Mouse (Mus musculus) embryonic facial prominence, embryonic 11.5 days (tissue): ENCODE measurements around the gene Slc35b2. TPM values are rescaled to one million over a fixed set of nuclear protein-coding genes. Genes with fewer than 3 reads are reported as not detected.

Source experiments
- ATAC-seq: fragments of 200-750 bp; cut with Nextera tagmentation; replicated peaks from 2 replicates; pipeline ENCODE4 v1.8.0; 2017; ENCODE audit warnings: low read depth; ENCODE audit not compliant: insufficient number of reproducible peaks, low FRiP score, low TSS enrichment
- DNase-seq: peaks from one replicate; pipeline ENCODE4 v3.0.0-alpha.2; 2015; ENCODE audit warnings: low spot score
- H3K27ac ChIP-seq: fragments of 300-500 bp; sonication (generic); replicated peaks from 2 replicates; pipeline ENCODE4 v1.5.1; 2014; ENCODE audit warnings: mild to moderate bottlenecking, low read depth, low read length, control low read depth
- H3K27me3 ChIP-seq: fragments of 300-500 bp; sonication (generic); 2 replicates; pipeline ENCODE4 v1.6.1; 2014; ENCODE audit warnings: mild to moderate bottlenecking, low read length, moderate library complexity, mixed read lengths; ENCODE audit not compliant: control insufficient read depth, insufficient read depth
- H3K36me3 ChIP-seq: fragments of 300-500 bp; sonication (generic); replicated peaks from 2 replicates; pipeline ENCODE4 v1.6.1; 2014; ENCODE audit warnings: low read depth, mild to moderate bottlenecking, low read length, moderate library complexity, mixed read lengths; ENCODE audit not compliant: control insufficient read depth, insufficient read depth
- H3K4me1 ChIP-seq: fragments of 300-500 bp; sonication (generic); 2 replicates; pipeline ENCODE4 v1.6.1; 2014; ENCODE audit warnings: low read length, mixed read lengths; ENCODE audit not compliant: control insufficient read depth, insufficient read depth
- H3K4me2 ChIP-seq: fragments of 300-500 bp; sonication (generic); 2 replicates; pipeline ENCODE4 v1.6.1; 2014; ENCODE audit warnings: low read depth, mild to moderate bottlenecking, control low read depth, low read length, moderate library complexity
- H3K4me3 ChIP-seq: fragments of 300-500 bp; sonication (generic); 2 replicates; pipeline ENCODE4 v1.5.1; 2014; ENCODE audit warnings: low read depth, low read length, control low read depth
- H3K9ac ChIP-seq: fragments of 300-500 bp; sonication (generic); replicated peaks from 2 replicates; pipeline ENCODE4 v1.6.1; 2014; ENCODE audit warnings: mild to moderate bottlenecking, control low read depth, low read length
- H3K9me3 ChIP-seq: fragments of 300-500 bp; sonication (generic); replicated peaks from 2 replicates; pipeline ENCODE4 v1.6.1; 2016; ENCODE audit warnings: mild to moderate bottlenecking, low read length, inconsistent platforms, mixed read lengths; ENCODE audit not compliant: control insufficient read depth
- WGBS: fragments of 180-500 bp; shearing (Covaris S2); extraction: QIAGEN DNeasy Blood & Tissue Kit; methylation state at CpG from one replicate; pipeline ENCODE4 v1.1.7; 2014; 5-methylcytosine and 5-hydroxymethylcytosine counted together
- polyA plus RNA-seq: library from polyadenylated mRNA; unstranded; fragments of >200 nt; fragmentation: Nextera tagmentation; extraction: Ambion mirVana; gene quantifications from 2 replicates; pipeline ENCODE4 v1.2.1, GENCODE M21; 2014

Gene Slc35b2
- polyA plus RNA-seq, 1 experiment from 2014 or later: 85.6 TPM

GRCm38 (mm10) chr17:45596631-45597396 is 33.1 kb downstream of the Slc35b2 start:
- Histone ChIP-seq H3K4me3 (no peak overlapping the region), H3K9ac (no peak overlapping the region), H3K4me2 (no peak overlapping the region), H3K27ac (no peak overlapping the region), H3K36me3 (no peaks in the 10 kb centered on the region), H3K27me3 (peaks cover 10% of the 10 kb centered on the region), H3K9me3 (no peaks in the 10 kb centered on the region), H3K4me1 (peaks cover 20% of the 10 kb centered on the region)
- DNase-seq (no peak), ATAC-seq (no peak)
- 22% methylated on average over 11 of the region's 11 CpGs for WGBS

GRCm38 (mm10) chr17:45597787-45598186 is 34.1 kb downstream of the Slc35b2 start:
- H3K4me1 ChIP-seq: peaks cover 17% of the 10 kb centered on the region
- 39% methylated on average over 3 of the region's 3 CpGs for WGBS
- no peak for DNase-seq
- no peak for ATAC-seq
- no peak overlapping the region for H3K4me2 ChIP-seq
- H3K9ac ChIP-seq: no peak overlapping the region
- peaks cover 10% of the 10 kb centered on the region for H3K27me3 ChIP-seq
- no peaks in the 10 kb centered on the region for H3K36me3 ChIP-seq
- H3K4me3 ChIP-seq: no peak overlapping the region
- H3K27ac ChIP-seq: no peak overlapping the region
- H3K9me3 ChIP-seq: no peaks in the 10 kb centered on the region

GRCm38 (mm10) chr17:45598376-45598775 is 34.7 kb downstream of the Slc35b2 start:
- 90% methylated on average over 2 of the region's 2 CpGs for WGBS
- no peak overlapping the region for H3K9ac ChIP-seq
- no peak overlapping the region for H3K4me3 ChIP-seq
- no peaks in the 10 kb centered on the region for H3K36me3 ChIP-seq
- H3K9me3 ChIP-seq: no peaks in the 10 kb centered on the region
- no peak overlapping the region for H3K27ac ChIP-seq
- DNase-seq (no peak), ATAC-seq (no peak)
- peaks cover 9% of the 10 kb centered on the region for H3K27me3 ChIP-seq
- peaks cover 17% of the 10 kb centered on the region for H3K4me1 ChIP-seq
- no peak overlapping the region for H3K4me2 ChIP-seq

- peaks cover 17% of the 10 kb centered on the region for H3K4me1 ChIP-seq
- no peaks in the 10 kb centered on the region for H3K36me3 ChIP-seq
- no peak overlapping the region for H3K27ac ChIP-seq
- no peak for DNase-seq
- H3K9ac ChIP-seq: no peak overlapping the region; the same call in 1 of the 2 replicates
- H3K4me3 ChIP-seq: no peak overlapping the region
- peaks cover 7% of the 10 kb centered on the region; the same call in 1 of the 2 replicates for H3K27me3 ChIP-seq
- H3K4me2 ChIP-seq: no peak overlapping the region; the same call in 1 of the 2 replicates
- 49% methylated on average over 3 of the region's 3 CpGs for WGBS
- ATAC-seq: no peak
- no peaks in the 10 kb centered on the region for H3K9me3 ChIP-seq
These were observed 35.2 kb downstream of the Slc35b2 start for GRCm38 (mm10) chr17:45598891-45599290.

GRCm38 (mm10) chr17:45599446-45600242 is 36.0 kb downstream of the Slc35b2 start, which contains the start of gene Slc29a1:
Slc29a1 (minus strand) TSS chr17:45599606.
- H3K9me3 ChIP-seq: no peaks in the 10 kb centered on the region
- H3K4me2 ChIP-seq: peak within 1 kb of the TSS; percentile 85
- 0 out of 2 replicates have a peak within 1 kb of the TSS, but pooled peaks have one; percentile 13 for H3K27ac ChIP-seq
- H3K4me1 ChIP-seq: peaks cover 17% of the 10 kb centered on the region
- peak within 1 kb of the TSS; percentile 37 for H3K9ac ChIP-seq
- H3K4me3 ChIP-seq: peak within 1 kb of the TSS; percentile 18
- WGBS: 12% methylated on average over 32 of the region's 32 CpGs
- DNase-seq (no peak), ATAC-seq (peak; percentile 12; the same call in 1 of the 2 replicates)
- peaks cover 6% of the 10 kb centered on the region; the same call in 1 of the 2 replicates for H3K27me3 ChIP-seq
- no peaks in the 10 kb centered on the region for H3K36me3 ChIP-seq

- ATAC-seq: no peak
- Histone ChIP-seq H3K27me3 (peaks cover 5% of the 10 kb centered on the region; the same call in 1 of the 2 replicates), H3K4me1 (peaks cover 15% of the 10 kb centered on the region), H3K4me2 (no peak overlapping the region; the same call in 1 of the 2 replicates), H3K9me3 (no peaks in the 10 kb centered on the region), H3K9ac (no peak overlapping the region), H3K36me3 (no peaks in the 10 kb centered on the region), H3K27ac (0 out of 2 replicates have a peak overlapping the region, but pooled peaks have one; percentile 13), H3K4me3 (no peak overlapping the region)
- peak; percentile 63 for DNase-seq
- 28% methylated on average over 8 of the region's 8 CpGs for WGBS
These were observed 36.6 kb downstream of the Slc35b2 start for GRCm38 (mm10) chr17:45600267-45600666.

GRCm38 (mm10) chr17:45601325-45601724 is 37.7 kb downstream of the Slc35b2 start:
- Histone ChIP-seq H3K9ac (0 out of 2 replicates have a peak overlapping the region, but pooled peaks have one; percentile 15), H3K36me3 (no peaks in the 10 kb centered on the region), H3K4me2 (no peak overlapping the region), H3K4me1 (peaks cover 11% of the 10 kb centered on the region), H3K9me3 (no peaks in the 10 kb centered on the region), H3K27ac (no peak overlapping the region), H3K27me3 (peaks cover 5% of the 10 kb centered on the region; the same call in 1 of the 2 replicates), H3K4me3 (no peak overlapping the region)
- 10% methylated on average over 22 of the region's 22 CpGs for WGBS
- DNase-seq: no peak
- ATAC-seq: no peak
